Mouse (Mus musculus) neural tube, embryonic 15.5 days (tissue): ENCODE measurements around the gene Nom1. TPM values are rescaled to one million over a fixed set of nuclear protein-coding genes. Genes with fewer than 3 reads are reported as not detected.
"Not testable (repeated sequence)": the region's sequence is repeated elsewhere in the genome, so short reads cannot be mapped to it uniquely, and the experiment has no call there.

Source experiments
- ATAC-seq: fragments of 200-750 bp; cut with Nextera tagmentation; 2 replicates; pipeline ENCODE4 v1.8.0; 2017; ENCODE audit warnings: mild to moderate bottlenecking, moderate TSS enrichment, moderate library complexity; ENCODE audit not compliant: low FRiP score
- H3K27ac ChIP-seq: fragments of 300-500 bp; sonication (generic); replicated peaks from 2 replicates; pipeline ENCODE4 v1.5.1; 2015; ENCODE audit warnings: mild to moderate bottlenecking, inconsistent platforms
- H3K27me3 ChIP-seq: fragments of 300-500 bp; sonication (generic); replicated peaks from 2 replicates; pipeline ENCODE4 v1.6.1; 2015; ENCODE audit warnings: inconsistent platforms
- H3K36me3 ChIP-seq: fragments of 300-500 bp; sonication (generic); 2 replicates; pipeline ENCODE4 v1.6.1; 2015; ENCODE audit warnings: inconsistent platforms
- H3K4me1 ChIP-seq: fragments of 300-500 bp; sonication (generic); 2 replicates; pipeline ENCODE4 v1.6.1; 2015; ENCODE audit warnings: inconsistent platforms
- H3K4me2 ChIP-seq: fragments of 300-500 bp; sonication (generic); 2 replicates; pipeline ENCODE4 v1.6.1; 2015; ENCODE audit warnings: inconsistent platforms, mild to moderate bottlenecking, moderate library complexity
- H3K4me3 ChIP-seq: fragments of 300-500 bp; sonication (generic); replicated peaks from 2 replicates; pipeline ENCODE4 v1.5.1; 2015; ENCODE audit warnings: mild to moderate bottlenecking, inconsistent platforms
- H3K9ac ChIP-seq: fragments of 300-500 bp; sonication (generic); replicated peaks from 2 replicates; pipeline ENCODE4 v1.6.1; 2015; ENCODE audit warnings: mild to moderate bottlenecking, inconsistent platforms
- H3K9me3 ChIP-seq: fragments of 300-500 bp; sonication (generic); replicated peaks from 2 replicates; pipeline ENCODE4 v1.6.1; 2016; ENCODE audit warnings: inconsistent platforms
- WGBS: fragments of 180-500 bp; shearing (Covaris S2); methylation state at CpG from one replicate; pipeline ENCODE4 v1.1.7; 2015; ENCODE audit warnings: mixed read lengths; 5-methylcytosine and 5-hydroxymethylcytosine counted together
- polyA plus RNA-seq: library from polyadenylated mRNA; unstranded; fragments of >200 nt; fragmentation: Nextera tagmentation; extraction: Ambion mirVana; gene quantifications from 2 replicates; pipeline ENCODE4 v1.2.1, GENCODE M21; 2015

Nom1 gene
- 16.2 and 23.1 TPM in 2 replicates for polyA plus RNA-seq

GRCm38 (mm10) chr5:29434228-29434871, at the start of gene Nom1:
TSS of gene Nom1 (plus strand) at chr5:29434664.
- peak within 1 kb of the TSS; percentile 84 for H3K9ac ChIP-seq
- peak within 1 kb of the TSS; percentile 96 for H3K4me2 ChIP-seq
- no peaks in the 10 kb centered on the region for H3K9me3 ChIP-seq
- H3K27ac ChIP-seq, result peak within 1 kb of the TSS; percentile 78
- WGBS, result 4% methylated on average over 29 of the region's 29 CpGs
- peaks cover 42% of the 10 kb centered on the region for H3K4me1 ChIP-seq
- peak within 1 kb of the TSS; percentile 91 for H3K4me3 ChIP-seq
- ATAC-seq, result peak; percentile 99
- H3K27me3 ChIP-seq, result peaks cover 14% of the 10 kb centered on the region; the same call in 1 of the 2 replicates
- peaks cover 23% of the 10 kb centered on the region for H3K36me3 ChIP-seq

- no peaks in the 10 kb centered on the region for H3K4me1 ChIP-seq
- H3K36me3 ChIP-seq, result no peaks in the 10 kb centered on the region
- H3K4me2 ChIP-seq, result no peak overlapping the region
- H3K4me3 ChIP-seq, result no peak overlapping the region
- no peak overlapping the region for H3K9ac ChIP-seq
- no peaks in the 10 kb centered on the region for H3K9me3 ChIP-seq
- WGBS, result 69% methylated on average over 1 of the region's 1 CpGs
- H3K27me3 ChIP-seq, result no peaks in the 10 kb centered on the region; the same call in 1 of the 2 replicates
- no peak for ATAC-seq
- 0 out of 2 replicates have a peak overlapping the region, but pooled peaks have one; percentile 28 for H3K27ac ChIP-seq
Measured at GRCm38 (mm10) chr5:29387591-29387990, 46.9 kb upstream of the Nom1 start.

DNA sequence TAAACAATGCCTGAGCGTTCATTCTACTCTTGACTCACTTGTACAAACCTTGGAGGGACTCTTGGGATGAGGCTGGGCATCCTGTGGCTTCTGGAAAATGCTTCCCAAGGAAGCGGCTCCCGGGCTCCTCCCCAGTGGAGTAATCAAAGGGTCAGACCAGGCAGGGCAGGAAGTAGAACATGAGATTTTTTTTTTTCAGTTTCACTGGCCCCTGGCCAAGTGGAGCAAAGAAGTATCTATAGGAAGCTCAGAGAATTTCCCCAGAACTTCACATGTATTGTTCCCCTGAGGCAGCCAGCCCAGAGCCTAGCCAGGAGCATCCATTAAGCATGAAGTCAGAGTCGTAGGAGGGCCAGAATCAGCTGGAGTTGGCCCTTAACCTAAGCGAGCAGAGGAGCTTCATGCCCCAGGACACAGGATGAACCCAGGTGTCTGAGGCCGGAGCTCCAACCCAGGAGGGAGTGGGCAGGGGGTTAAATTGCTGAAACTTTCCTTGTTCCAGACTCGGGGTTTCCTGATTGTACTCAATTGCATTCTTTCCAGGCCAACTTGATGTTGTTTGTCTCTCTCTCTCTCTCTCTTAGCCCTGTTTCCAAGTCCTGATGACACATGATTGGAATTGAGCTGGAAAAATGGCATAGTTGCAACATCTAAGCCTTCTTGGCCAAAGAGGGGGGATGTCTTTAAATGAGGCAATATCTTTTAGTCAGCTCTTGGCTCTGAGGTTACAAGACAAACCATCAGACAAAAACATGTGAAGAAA, 46.1 kb upstream of the Nom1 start:
- H3K4me1 ChIP-seq, result no peaks in the 10 kb centered on the region
- WGBS, result 56% methylated on average over 7 of the region's 7 CpGs
- no peaks in the 10 kb centered on the region; the same call in 1 of the 2 replicates for H3K27me3 ChIP-seq
- no peak overlapping the region for H3K4me3 ChIP-seq
- no peak for ATAC-seq
- H3K9ac ChIP-seq, result no peak overlapping the region
- H3K4me2 ChIP-seq, result no peak overlapping the region
- no peak overlapping the region for H3K27ac ChIP-seq
- no peaks in the 10 kb centered on the region for H3K9me3 ChIP-seq
- no peaks in the 10 kb centered on the region for H3K36me3 ChIP-seq

GRCm38 (mm10) chr5:29388944-29389765, 45.3 kb upstream of the Nom1 start:
- H3K9me3 ChIP-seq, result no peaks in the 10 kb centered on the region

GRCm38 (mm10) chr5:29398427-29398826, 36.0 kb upstream of the Nom1 start:
- no peak for ATAC-seq
- no peaks in the 10 kb centered on the region for H3K9me3 ChIP-seq
- H3K27ac ChIP-seq, result no peak overlapping the region
- no peaks in the 10 kb centered on the region for H3K36me3 ChIP-seq
- H3K27me3 ChIP-seq, result no peaks in the 10 kb centered on the region
- H3K4me2 ChIP-seq, result no peak overlapping the region
- H3K4me3 ChIP-seq, result no peak overlapping the region
- 71% methylated on average over 4 of the region's 4 CpGs for WGBS
- no peak overlapping the region for H3K9ac ChIP-seq
- no peaks in the 10 kb centered on the region for H3K4me1 ChIP-seq

More at GRCm38 (mm10) chr5:29388944-29389765, 45.3 kb upstream of the Nom1 start:
- no peaks in the 10 kb centered on the region for H3K36me3 ChIP-seq
- H3K27me3 ChIP-seq, result no peaks in the 10 kb centered on the region; the same call in 1 of the 2 replicates
- no peak overlapping the region for H3K4me3 ChIP-seq
- H3K4me1 ChIP-seq, result no peaks in the 10 kb centered on the region
- peak overlapping the region; percentile 27; the same call in 1 of the 2 replicates for H3K4me2 ChIP-seq
- H3K9ac ChIP-seq, result no peak overlapping the region
- H3K27ac ChIP-seq, result no peak overlapping the region
- 22% methylated on average over 15 of the region's 15 CpGs for WGBS
- ATAC-seq, result peak; percentile 63; the same call in 1 of the 2 replicates

- H3K27me3 ChIP-seq, result no peaks in the 10 kb centered on the region
Measured at GRCm38 (mm10) chr5:29410854-29411253, 23.6 kb upstream of the Nom1 start.

DNA sequence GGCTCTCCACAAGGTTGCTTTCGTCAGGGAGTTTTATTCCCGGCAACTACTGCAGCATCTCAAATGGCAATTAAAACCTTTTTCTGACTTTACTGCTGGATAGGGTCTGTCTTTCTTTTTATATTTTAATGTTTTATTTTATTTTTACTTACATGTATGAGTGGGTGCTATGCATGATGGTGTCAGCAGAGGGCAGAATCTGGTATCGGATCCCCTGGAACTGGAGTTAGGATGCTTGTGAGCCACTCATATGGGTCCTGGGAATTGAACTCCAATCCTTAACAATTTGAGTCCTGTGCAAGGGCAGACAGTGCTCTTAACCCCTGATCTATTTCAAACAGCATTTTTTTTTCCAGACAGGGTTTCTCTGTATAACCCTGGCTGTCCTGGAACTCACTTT, 21.4 kb upstream of the Nom1 start:
- 86% methylated on average over 3 of the region's 3 CpGs for WGBS
- no peak for ATAC-seq
- Histone ChIP-seq H3K36me3 (no peaks in the 10 kb centered on the region), H3K4me2 (no peak overlapping the region), H3K27ac (no peak overlapping the region), H3K4me1 (no peaks in the 10 kb centered on the region), H3K27me3 (no peaks in the 10 kb centered on the region), H3K9me3 (no peaks in the 10 kb centered on the region; the same call in 1 of the 2 replicates), H3K4me3 (no peak overlapping the region), H3K9ac (no peak overlapping the region)

More at GRCm38 (mm10) chr5:29410854-29411253, 23.6 kb upstream of the Nom1 start:
- Histone ChIP-seq H3K4me2 (no peak overlapping the region), H3K36me3 (no peaks in the 10 kb centered on the region), H3K9me3 (no peaks in the 10 kb centered on the region), H3K9ac (no peak overlapping the region), H3K4me1 (no peaks in the 10 kb centered on the region), H3K4me3 (no peak overlapping the region), H3K27ac (no peak overlapping the region)
- no peak for ATAC-seq

DNA sequence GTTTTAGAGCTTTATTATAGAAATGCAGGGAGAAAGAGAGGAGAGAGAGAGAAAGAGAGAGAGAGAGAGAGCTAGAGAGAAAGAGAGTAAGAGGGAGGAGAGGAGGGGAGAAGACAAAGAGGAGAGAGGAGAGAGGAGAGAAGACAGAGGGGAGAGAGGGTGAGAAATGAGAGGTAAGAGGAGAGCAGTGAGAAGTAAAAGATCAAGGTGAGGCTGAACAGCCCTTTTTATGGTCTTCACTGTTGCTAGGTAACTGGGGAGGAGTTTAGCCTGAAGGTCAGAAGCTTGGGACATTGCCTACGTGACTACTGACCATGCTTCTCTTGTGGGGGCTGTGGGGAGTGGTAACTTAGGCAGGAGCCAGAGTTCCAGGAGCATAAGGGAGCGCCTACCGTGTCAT, 11.1 kb upstream of the Nom1 start:
- not testable (repeated sequence) for H3K9me3 ChIP-seq, H3K27ac ChIP-seq, H3K4me2 ChIP-seq, H3K4me1 ChIP-seq, H3K27me3 ChIP-seq, ATAC-seq, H3K9ac ChIP-seq, H3K36me3 ChIP-seq, H3K4me3 ChIP-seq
- 70% methylated on average over 3 of the region's 3 CpGs for WGBS

- Histone ChIP-seq H3K9ac (peak overlapping the region; percentile 84), H3K27ac (peak overlapping the region; percentile 78), H3K4me1 (peaks cover 42% of the 10 kb centered on the region), H3K4me2 (peak overlapping the region; percentile 96), H3K4me3 (peak overlapping the region; percentile 91), H3K9me3 (no peaks in the 10 kb centered on the region), H3K27me3 (peaks cover 14% of the 10 kb centered on the region; the same call in 1 of the 2 replicates), H3K36me3 (peaks cover 29% of the 10 kb centered on the region)
- WGBS, result under 1% methylated on average over 48 of the region's 48 CpGs
- ATAC-seq, result peak; percentile 75; the same call in 1 of the 2 replicates
Measured at GRCm38 (mm10) chr5:29434872-29435358, 451 bp downstream of the Nom1 start.

DNA sequence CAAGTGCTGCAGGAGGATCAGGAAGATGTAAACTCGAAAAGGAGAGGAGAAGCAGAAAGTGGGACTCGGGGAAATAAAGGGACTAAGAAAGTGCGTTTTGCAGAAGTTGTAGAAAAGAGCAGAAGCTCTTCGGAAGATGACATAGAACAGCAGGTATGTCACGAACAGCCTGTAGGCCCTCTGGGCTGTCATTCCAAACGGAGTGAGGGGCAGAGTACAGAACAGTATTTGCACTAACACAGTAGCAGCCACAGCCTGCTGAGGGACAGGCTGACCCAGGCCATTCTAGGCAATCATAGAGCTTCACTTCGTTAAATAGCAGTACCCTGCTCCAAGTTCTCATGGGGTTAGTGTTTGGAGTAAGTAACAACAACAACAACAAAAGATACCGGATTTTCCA, 1.0 kb downstream of the Nom1 start:
- no peak for ATAC-seq
- no peaks in the 10 kb centered on the region for H3K9me3 ChIP-seq
- no peak overlapping the region for H3K27ac ChIP-seq
- peak overlapping the region; percentile 96 for H3K4me2 ChIP-seq
- peaks cover 14% of the 10 kb centered on the region; the same call in 1 of the 2 replicates for H3K27me3 ChIP-seq
- peaks cover 42% of the 10 kb centered on the region for H3K4me1 ChIP-seq
- H3K36me3 ChIP-seq, result peaks cover 33% of the 10 kb centered on the region
- H3K4me3 ChIP-seq, result peak overlapping the region; percentile 91
- peak overlapping the region; percentile 84 for H3K9ac ChIP-seq
- WGBS, result 47% methylated on average over 8 of the region's 8 CpGs

DNA sequence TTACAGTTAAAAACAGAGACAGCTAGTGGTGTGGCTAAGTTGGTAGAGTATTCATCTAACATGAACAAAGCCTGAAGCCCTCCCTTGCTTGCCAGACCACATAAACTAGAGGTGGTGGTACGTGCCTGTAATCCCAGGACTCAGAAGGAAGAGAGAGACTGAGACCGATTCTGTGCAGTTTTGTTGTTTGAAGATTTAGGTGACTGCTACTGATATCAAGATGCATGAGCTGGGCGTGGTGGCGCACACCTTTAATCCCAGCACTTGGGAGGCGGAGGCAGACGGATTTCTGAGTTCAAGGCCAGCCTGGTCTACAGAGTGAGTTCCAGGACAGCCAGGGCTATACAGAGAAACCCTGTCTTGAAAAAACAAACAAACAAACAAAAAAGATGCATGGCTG, 2.3 kb downstream of the Nom1 start:
- not testable (repeated sequence) for H3K27me3 ChIP-seq, H3K4me3 ChIP-seq, H3K9me3 ChIP-seq, H3K27ac ChIP-seq, H3K9ac ChIP-seq, ATAC-seq
- peak overlapping the region; percentile 96; the same call in 1 of the 2 replicates for H3K4me2 ChIP-seq
- H3K36me3 ChIP-seq, result peaks cover 45% of the 10 kb centered on the region
- H3K4me1 ChIP-seq, result peaks cover 42% of the 10 kb centered on the region
- 95% methylated on average over 6 of the region's 6 CpGs for WGBS
